In genomic region chr15:78605371-78605791, GRCm38 (mm10) we compare ENCODE assay signal across 12 mouse cellular contexts. TPM values are rescaled to one million over a fixed set of nuclear protein-coding genes. Genes with fewer than 3 reads are reported as not detected.
DNase-seq lines count a peak whose midpoint lies in the region; ATAC-seq and TF ChIP-seq lines count a peak whose summit lies in the region.
"Had no signal": no experiment of that assay in that cellular context is flagged by ENCODE, and none has a peak within 500 bp of the region (broad histone marks: within the 10 kb centered on the region; RNA-seq: fewer than 3 reads in every experiment).

No protein-coding gene starts in this region.

- no peak for DNase-seq in layer of hippocampus, adult 2 months (ENCODE audit: low spot score in 2 of 2)
- no peak for DNase-seq in layer of hippocampus, adult 8-10 months (ENCODE audit: low spot score in 2 of 2)
- DNase-seq in B cell, adult 2 months, result peak; percentile 31 to 40
- DNase-seq in thymus, postnatal 10 days (ENCODE audit: low spot score in 2 of 2), result peak; percentile 64 to 68
- DNase-seq in right cerebral cortex, postnatal 14 days, result no peak
- no peak for DNase-seq in gastrocnemius, adult 18-20 months (ENCODE audit: low spot score)

- no peak overlapping the region for H3K4me3 ChIP-seq in layer of hippocampus, adult 2 months
- H3K4me3 ChIP-seq: forebrain, embryonic 12.5 days; kidney, embryonic 15.5 days; limb, embryonic 15.5 days; lung, embryonic 15.5 days; megakaryocyte, embryonic 14.5 days had no signal

- peak; percentile 6 for ATAC-seq in inflammation-experienced regulatory T-cells, adult 6 months

- peak overlapping the region; percentile 80; the same call in 1 of the 2 replicates for H3K27ac ChIP-seq in layer of hippocampus, adult 2 months
- H3K27ac ChIP-seq: forebrain, embryonic 12.5 days; kidney, embryonic 15.5 days; limb, embryonic 15.5 days; lung, embryonic 15.5 days had no signal

- TF ChIP-seq CTCF in layer of hippocampus, adult 2 months (conservative IDR thresholded peaks at IDR 0.05), result no peak

RNA-seq across cellular contexts. Expression of gene Cyth4, which starts 8.5 kb away (rescaled TPM):
- 10 to 100 TPM; 24.7 to 25.2 TPM for total RNA-seq in layer of hippocampus, adult 2 months (2021)
- 10 to 100 TPM; 21.5 to 50.0 (median 36.0) TPM for total RNA-seq in layer of hippocampus, adult 8-10 months (2022)
- polyA plus RNA-seq in inflammation-experienced regulatory T-cells, adult 6 months (2017; shearing (Covaris generic)), result 100 to 1,000 TPM; 236 to 339 (median 298) TPM
- total RNA-seq in gastrocnemius, adult 18-20 months (2021), result 1 to 10 TPM in 1 of 2 experiments, under 1 TPM in 1; 0.82 to 2.3 TPM

RNA-seq across cellular contexts. Expression of gene Rac2, which starts 32.8 kb away (rescaled TPM):
- total RNA-seq in layer of hippocampus, adult 2 months (2021), result 1 to 10 TPM; 2.2 to 3.7 TPM
- 10 to 100 TPM in 1 of 4 experiments, 1 to 10 TPM in 3; 1.5 to 21.5 (median 4.6) TPM for total RNA-seq in layer of hippocampus, adult 8-10 months (2022)
- polyA plus RNA-seq in inflammation-experienced regulatory T-cells, adult 6 months (2017; shearing (Covaris generic)), result 1,000 to 10,000 TPM; 2,973 to 4,396 (median 4,109) TPM
- total RNA-seq in gastrocnemius, adult 18-20 months (2021), result 1 to 10 TPM in 1 of 2 experiments, under 1 TPM in 1; 0.96 to 1.8 TPM

Comparison
In these comparisons a context has a peak if more than half of its experiments do, and no peak if none do; other contexts are left out.
1. DNase-seq: peak in B cell, adult 2 months (2 of 2) and thymus, postnatal 10 days (2 of 2); none in layer of hippocampus, adult 2 months (0 of 2), layer of hippocampus, adult 8-10 months (0 of 2), right cerebral cortex, postnatal 14 days (single experiment) and gastrocnemius, adult 18-20 months (single experiment).
2. RNA of gene Cyth4, which starts 8.5 kb away (total RNA-seq): 21.5 to 50.0 TPM in layer of hippocampus, adult 8-10 months and 24.7 to 25.2 TPM in layer of hippocampus, adult 2 months; 0.82 to 2.3 TPM in gastrocnemius, adult 18-20 months; every median in the first group is over 4 times any median in the second.